Mouse (Mus musculus): ENCODE results near the gene Spata2. TPM values are rescaled to one million over a fixed set of nuclear protein-coding genes. Genes with fewer than 3 reads are reported as not detected.

Gene Spata2
- 17.8 and 19.4 TPM in 2 replicates for polyA plus RNA-seq (2015; fragmentation: Nextera tagmentation; extraction: Ambion mirVana)

DNA sequence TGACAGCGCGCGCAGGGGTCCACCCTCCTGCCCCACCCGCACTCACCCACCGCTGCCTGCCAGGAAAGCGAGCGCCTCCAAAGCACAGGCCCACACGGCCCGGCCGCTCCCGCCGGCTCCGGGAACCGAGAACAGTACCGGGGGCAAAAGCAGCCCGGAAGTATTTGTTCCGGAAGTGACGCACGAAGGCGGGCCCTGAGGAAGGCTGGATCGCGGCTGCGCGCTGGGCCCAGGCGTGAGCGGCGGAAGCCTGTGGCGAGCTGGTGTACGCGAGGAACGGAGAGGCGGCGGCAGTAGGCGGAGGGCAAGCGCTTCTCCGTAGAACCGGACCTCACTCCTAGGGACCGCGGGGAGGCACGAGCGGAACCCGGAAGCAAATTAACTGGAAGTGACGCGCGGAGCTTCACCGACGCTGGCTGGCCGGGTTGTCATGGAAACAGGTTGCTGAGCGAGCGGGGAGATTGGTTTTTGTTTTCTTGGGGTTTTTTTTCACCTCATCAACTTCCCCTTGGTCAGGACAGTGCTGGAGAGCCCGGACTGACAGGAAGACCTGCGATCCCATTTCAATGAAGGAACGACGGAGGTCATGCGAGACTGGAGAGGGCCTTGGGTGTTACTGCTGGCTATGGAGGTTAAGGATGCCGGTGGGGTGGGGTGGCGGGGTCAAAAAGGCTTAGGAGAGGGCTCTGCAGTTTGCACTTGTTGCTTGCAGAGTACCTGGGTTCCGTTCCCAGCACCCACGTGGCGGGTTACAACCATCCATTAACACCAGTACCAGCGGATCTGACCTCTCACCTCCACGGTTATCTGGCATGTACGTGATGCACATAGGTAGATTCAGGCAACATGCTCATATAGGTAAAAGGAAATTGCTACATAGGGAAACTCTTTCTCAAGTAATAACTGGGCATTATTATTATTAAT lies at the start of gene Spata2:
Gene Spata2, minus strand, starts transcription at position 175 of the 924 bp plus-strand sequence.
- peak; percentile 92 for DNase-seq (ENCODE audit: low spot score)

DNA sequence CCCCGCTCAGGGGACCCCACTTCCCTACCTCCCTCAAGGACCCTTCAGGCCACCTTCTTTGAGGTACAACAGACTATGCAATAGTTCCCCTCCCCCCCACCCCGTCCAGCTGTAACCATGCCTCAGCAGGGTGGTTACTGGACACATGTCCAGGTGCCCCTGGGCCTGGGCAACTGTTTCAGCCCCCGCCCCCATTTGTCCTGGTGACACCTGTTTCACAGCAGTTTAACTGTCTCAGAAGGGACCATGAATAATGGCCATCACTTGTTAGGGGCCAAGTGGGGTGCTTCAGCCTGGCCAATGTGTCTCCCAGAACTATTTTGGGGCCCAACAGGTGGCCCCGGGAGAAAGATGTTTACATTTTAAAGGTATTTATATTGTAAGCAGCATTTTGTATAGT lies 49.7 kb upstream of the Spata2 start:
- DNase-seq (ENCODE audit: low spot score), result no peak

DNA sequence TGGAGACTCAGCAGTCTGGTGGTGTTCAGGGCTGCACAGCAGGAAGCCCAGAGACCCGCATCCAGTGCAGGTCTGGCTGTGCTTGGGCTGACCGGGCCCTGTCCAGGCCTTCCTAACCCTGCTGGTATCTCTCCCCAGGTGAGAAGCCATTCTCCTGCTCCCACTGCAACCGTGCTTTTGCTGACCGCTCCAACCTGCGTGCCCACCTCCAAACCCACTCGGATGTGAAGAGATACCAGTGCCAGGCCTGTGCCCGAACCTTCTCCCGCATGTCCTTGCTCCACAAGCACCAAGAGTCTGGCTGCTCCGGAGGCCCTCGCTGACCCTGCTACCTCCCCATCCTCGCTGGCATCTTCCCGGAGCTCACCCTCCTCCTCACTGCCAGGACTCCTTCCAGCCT lies 49.1 kb upstream of the Spata2 start:
- DNase-seq (ENCODE audit: low spot score), result no peak

DNA sequence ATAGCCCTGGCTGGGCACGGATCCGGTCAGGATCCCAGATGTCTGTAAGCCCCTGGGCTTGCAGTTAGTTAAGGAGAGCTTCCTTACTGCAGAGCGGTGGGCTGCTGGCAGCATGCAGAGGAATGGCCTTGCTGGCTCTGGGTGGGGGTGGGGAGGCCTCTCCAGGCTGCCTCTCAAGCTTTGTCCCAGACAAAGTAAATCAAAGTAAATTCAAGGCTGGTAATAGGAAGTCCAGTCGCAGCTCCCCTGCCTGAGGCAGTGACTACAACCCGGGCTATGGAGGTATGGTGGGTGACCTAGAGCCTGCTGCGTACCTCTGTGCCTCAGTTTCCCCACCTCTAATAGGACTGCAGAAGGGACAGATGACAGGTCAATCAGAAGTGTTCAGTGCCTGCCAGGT lies 48.6 kb upstream of the Spata2 start:
- no peak for DNase-seq (ENCODE audit: low spot score)

DNA sequence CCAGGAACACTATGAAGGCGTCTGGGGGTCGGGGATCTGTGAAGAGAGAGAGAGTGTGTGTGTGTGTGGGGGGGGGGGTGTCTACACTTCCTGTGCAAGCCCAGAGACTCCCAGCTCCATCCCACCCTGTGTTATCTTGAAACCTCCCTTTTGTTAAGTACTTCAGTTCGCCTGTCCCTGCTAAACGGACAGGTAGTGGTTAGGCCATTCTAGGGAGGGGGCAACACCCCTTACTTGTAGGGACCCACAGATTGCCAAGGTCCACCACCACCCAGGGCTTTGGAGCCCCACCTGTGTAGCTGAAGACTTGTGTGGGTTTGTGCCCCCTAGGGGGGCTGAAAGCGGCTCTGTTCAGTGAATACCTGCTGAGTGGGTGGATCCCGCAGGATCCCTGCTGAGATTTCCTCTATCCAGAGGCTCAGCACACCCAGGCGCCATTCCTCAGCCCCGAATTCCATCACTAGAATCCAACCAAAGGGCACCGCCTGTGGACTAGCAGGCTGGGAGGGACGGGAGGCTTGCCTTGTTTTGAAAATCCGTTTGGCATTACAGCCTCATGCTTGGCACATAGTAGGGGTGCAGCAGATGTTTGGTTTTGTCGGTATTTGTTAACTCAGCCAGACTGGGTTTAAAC lies 47.9 kb upstream of the Spata2 start:
- DNase-seq (ENCODE audit: low spot score), result peak; percentile 27

DNA sequence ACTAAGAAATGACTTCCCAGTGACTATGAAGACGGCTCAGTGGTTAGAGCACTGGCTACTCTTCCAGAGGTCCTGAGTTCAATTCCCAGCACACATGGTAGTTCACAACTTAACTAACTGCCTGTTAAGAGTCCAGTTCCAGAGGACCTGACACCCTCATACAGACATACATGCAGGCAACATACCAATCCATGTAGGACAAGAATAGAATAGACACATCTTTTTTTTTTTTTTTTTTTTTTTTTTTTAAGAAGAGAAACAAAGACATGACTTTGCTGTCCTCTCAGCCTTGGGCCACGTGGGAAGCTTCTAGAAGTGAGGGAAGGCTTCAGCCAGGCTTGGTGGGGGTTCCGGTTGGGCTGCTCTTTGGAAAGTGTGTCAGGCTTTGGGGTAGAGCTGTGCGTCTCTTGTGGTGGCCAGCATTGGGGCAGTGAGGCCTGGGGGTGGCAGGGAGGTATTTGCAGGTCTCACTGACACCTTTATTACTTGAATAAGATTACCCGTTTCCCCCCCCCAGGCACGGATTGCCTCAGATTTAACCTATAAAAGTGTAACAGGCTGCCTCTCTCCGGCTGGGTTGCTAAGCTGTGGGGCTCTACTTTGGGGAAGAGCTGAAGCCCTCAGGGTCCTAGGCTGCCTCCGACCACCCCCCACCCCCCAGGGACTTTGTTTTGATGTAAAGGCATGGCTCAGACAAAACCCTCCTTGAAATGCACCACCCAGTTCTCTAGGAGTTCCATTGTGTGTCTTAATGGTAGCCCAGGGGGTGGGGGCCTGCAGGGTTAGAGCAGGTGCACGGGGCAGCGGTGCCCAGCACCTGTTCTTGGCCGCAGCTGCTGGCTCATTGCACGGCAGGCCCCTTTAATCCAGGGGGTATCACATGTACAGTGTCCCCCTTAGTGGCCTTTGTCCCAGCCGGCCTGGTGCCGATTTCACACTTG lies 47.1 kb upstream of the Spata2 start:
- no peak for DNase-seq (ENCODE audit: low spot score)

DNA sequence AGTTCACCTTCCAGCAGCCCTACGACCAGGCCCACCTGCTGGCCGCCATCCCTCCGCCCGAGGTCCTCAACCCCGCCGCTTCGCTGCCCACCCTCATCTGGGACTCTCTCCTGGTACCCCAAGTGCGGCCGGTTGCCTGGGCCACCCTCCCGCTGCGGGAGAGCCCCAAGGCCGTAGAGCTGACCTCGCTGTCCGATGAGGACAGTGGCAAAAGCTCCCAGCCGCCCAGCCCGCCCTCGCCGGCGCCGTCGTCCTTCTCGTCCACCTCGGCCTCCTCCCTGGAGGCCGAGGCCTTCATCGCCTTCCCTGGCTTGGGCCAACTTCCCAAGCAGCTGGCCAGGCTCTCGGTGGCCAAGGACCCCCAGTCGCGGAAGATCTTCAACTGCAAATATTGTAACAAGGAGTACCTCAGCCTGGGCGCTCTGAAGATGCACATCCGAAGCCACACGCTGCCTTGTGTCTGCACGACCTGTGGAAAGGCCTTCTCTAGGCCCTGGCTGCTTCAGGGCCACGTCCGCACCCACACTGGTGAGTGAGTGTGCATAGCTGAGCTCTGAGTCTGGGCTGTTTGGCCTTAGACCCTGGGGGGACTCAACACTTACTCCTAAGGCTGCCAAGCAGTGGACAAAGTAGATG lies 46.1 kb upstream of the Spata2 start:
- no peak for DNase-seq (ENCODE audit: low spot score)

DNA sequence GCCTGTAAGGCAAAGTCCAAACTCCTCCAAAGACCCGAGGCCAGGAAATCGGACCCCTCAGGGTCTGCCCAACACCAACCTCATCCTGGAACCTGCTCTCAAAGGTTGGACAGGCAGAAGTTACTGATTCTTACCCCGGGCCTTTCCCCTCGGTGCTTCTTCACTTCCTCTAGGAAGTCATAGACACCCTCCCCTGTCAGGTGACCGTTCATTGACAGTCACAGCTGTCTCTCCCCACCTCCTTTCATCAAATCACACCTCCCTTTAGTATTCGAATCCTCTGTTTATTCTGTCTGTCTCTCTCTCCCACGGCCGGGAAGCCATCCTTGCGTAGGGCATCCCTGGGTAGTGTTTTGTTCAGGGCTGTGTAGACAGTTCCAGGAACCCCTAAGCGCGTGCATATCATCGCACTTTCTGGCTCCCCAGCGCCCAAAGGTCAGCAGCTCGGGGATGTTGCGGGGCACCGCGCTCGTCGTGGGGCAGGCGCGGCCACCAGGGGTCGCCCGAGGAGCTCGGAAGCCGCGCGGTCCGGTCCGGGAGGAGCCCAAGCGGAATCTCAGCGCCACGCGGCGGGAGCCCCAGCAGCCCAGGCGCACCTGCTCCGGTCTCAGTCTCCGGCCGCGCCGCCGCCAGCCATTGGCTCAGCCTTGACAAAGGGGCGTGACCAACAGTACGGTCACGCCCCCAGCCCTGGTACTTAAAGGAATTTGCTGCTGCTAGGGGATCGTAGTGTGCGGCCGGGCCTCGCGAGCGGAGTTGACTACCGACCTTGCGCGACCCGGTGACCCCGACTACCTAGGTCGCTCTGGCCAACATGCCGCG lies 45.0 kb upstream of the Spata2 start, which contains the start of gene Snai1:
Gene Snai1, plus strand, starts transcription at position 720 of the 822 bp plus-strand sequence.
- peak; percentile 93 for DNase-seq (ENCODE audit: low spot score)

DNA sequence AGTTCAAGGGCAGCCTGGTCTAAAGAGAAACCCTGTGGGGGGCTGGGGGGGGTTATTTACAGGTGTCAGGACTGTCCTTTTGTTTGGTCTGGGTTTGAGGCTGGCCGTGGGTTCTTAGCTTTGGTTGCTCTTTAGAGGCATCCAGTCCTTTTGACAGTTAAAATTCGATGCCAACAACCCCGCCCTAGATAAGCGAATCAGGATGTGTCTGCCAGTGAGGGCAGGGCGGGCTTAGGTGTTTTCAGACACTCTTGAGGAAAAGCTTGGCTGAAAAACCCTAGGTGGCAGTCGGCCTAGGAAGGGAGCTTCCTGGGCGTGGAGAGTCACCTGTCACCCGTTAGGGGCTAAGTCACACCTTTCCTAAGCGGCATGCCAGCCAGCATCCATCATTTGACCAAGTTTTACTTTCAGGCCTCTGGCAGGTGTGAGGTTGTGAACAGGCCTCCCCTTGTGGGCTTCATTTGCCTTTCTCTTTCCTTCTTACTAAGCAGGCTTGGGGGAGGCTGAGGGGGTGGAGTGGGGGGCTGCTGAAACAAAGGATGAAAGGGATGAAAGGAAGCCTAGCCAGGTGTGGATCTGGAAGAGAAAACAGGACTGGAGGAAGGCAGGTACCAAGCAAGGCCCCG lies 43.7 kb upstream of the Spata2 start:
- no peak for DNase-seq (ENCODE audit: low spot score)

DNA sequence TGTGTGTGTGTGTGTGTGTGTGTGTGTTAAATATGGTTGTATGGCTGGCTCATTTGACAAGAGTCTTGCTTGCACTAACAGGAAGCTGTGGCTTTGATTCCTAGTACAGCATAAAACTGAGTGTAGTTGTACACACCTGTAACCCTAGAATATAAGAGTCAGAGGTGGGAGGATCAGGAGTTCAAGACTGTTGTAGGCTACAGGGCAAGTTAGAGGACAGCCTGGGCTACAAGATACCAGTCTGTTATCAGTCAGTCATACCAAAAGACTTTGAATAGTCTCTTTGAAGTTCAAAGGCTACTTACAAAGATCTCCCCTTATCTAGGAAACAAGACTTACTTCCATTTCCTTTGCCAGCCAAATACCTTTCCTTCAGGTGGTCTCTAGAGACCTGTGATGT lies 41.2 kb upstream of the Spata2 start:
- DNase-seq (ENCODE audit: low spot score), result peak; percentile 39

DNA sequence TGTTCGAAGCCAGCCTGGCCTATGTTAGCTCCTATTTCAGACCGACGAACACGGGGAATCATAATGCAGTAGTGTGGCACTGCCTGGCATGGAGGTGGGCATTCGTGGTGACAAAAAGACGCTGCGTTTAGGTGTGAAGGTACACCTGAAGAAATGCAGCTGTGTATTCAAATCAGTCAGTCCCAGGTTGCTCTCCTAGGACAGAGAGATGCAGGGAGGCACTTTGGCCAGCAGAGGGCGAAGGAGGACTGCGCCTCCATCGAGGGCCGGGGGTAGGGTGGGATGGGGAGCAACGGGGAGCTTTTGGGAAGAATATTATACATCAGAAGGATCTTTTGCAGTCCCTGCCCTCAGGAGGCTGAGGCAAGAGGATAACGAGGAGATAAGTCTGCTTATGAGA lies 39.4 kb upstream of the Spata2 start:
- DNase-seq (ENCODE audit: low spot score), result peak; percentile 66

DNA sequence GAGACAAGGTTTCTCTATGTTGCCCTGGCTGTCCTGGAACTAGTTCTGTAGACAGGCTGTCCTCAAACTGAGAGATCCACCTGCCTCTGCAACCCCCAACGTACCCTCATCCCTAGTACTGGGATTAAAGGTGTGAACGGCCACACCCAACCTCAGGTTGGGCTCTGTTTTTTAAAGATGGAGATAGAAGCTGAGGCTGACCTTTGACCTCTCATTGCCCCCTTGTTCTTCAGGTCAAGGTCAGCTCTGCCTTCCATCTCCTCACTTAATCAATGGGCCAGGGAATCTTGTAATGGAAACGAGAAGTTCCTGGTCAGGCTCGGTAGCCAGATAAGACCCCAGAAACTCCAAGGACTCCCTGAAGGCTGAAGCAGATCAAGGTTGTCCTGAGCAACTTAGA lies 37.8 kb upstream of the Spata2 start:
- DNase-seq (ENCODE audit: low spot score), result no peak

DNA sequence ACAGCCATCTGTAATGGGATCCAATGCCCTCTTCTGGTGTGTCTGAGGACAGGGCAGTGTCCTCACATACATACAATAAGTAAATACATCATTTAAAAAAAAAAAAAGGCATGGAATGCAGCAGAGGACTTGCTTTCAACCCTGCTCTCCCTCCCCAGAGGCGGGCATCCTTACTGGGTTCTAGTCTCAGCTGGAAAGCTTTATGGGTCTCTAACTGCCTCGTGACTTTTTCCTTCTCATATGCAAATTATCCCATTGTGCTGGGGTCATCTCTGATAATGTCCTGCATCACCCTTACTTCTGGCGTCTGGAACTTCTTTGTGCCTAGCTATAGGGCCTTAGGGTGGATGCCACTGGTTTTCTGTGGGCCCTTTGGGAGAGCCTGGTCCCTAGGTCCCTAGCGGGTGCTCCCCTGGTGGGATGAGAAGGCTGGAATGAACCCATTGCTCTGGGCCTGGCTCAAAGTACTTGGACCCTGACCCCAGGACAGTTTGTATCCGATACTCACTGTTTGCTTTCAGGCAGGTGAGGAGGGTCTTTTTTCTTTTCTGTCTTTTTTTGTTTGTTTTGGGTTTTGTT lies 37.3 kb upstream of the Spata2 start:
- no peak for DNase-seq (ENCODE audit: low spot score)

DNA sequence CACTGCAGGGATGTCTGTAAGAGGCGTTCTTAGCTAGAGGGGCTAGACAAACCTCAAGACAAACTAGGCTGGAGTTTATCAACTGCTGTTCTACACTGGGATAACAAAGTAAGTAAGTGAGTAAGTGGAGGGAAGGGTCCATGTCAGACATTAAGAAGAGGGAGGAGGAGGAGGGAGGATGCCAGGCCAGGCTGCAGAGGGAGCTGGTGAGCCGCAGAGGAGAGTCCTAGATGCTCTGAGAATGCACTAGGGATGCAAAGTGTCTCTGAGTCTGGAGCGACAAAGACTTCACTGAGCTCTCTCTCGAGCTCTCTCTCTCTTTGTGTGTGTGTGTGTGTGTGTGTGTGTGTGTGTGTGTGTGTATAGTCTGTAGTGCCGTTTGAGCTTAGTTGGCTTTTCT lies 35.6 kb upstream of the Spata2 start:
- peak; percentile 43 for DNase-seq (ENCODE audit: low spot score)

DNA sequence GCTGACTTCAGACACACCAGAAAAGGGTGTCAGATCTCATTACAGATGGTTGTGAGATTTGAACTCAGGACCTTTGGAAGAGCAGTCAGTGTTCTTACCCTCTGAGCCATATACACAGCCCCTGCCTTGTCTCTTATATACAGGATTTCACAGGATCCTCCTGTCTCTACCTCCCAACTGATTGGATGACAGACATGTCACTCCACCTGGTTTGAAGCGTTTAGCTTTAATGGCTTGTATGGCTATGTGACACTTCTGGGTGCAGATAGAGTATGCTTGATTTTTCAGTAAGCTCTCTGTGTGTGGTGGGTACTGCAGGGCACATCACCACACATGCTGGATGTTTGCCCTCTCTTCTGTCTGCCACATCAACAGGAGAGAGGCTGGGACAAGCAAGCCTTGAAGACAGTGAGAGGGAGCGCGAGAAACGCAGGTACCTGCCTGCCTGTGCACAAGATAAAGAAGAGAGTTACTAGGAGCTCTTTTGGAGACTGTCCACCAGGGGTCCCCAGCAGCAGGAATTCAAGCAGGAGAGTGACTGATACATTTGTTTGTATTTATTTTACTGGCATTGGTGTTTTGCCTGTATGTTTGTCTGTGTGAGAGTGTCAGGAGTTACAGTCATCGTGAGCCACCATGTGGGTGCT lies 27.0 kb upstream of the Spata2 start:
- peak; percentile 50 for DNase-seq (ENCODE audit: low spot score)

DNA sequence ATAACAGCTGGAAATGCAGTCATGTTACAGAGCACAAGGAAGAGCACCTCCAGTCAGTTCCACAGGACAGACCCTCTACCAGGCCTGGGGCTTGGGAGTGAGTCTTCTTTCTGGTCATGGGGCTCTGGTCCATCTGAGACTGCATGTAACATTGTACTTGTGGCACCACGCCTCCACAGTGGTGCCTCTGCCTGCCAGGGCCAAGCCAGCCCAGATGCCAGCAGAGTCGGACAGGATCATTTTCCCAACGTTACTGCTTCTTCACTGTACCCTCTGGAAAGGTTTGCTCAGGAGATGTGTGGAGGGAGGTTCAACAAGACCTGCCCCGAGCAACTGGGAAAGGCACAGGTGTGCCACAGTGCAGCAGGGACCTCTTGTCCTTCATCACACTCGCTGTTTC lies 23.0 kb upstream of the Spata2 start:
- DNase-seq (ENCODE audit: low spot score), result no peak

DNA sequence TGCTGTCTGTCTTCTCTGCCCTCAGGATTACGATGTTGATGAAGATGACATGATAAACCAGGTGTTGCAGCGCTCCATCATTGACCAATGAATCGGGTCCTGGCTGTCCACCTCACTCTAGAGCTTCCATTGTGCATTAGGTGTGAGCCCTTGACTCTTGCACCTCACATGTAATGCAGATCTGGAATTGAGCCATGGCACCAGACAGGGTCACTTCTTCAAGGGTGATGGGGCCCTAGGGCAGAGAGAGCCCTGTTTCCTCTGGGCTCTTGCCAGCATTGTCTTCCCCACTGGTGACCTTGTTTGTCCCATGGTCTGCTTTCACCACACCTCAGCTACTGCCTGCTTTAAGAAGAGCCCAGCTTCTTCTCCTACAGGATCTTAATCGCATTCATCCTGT lies 22.0 kb upstream of the Spata2 start:
- no peak for DNase-seq (ENCODE audit: low spot score)

DNA sequence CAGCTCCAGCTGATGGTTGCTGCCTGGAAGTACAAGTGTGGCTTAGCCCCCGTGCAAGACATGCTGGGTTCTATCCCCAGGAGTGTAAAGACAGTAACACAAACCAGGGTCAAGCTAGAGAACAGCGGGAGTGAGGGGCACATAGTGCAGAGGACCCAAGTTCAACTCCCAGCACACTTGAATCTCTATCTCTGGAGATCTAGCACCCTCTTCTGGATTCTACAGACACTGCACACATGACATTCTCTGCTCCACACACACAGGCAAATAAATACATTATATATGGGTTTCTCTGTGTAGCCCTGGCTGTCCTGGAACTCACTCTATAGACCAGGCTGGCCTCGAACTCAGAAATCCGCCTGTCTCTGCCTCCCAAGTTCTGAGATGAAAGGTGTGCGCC lies 20.3 kb upstream of the Spata2 start:
- peak; percentile 64 for DNase-seq (ENCODE audit: low spot score)

DNA sequence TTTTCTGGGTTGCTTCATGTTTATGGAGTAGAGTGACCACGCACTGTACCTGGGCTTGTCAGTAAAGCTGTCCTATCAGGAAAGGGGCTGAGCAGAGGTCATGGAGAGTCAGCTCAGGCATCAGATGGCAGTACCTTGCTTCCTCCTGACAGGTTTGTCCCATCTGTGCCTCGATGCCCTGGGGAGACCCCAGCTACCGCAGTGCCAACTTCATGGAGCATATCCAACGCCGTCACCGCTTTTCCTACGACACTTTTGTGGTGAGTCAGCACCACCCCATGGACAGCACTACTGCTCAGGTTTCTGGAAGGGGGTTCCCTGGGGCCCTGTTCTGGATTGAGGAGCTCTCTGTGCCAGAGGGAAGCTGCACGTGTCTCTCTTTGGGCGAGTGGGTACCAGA lies 19.7 kb upstream of the Spata2 start:
- DNase-seq (ENCODE audit: low spot score), result no peak

All from thymus, postnatal 0 days (tissue).